Mouse (Mus musculus): ENCODE measurements at regions not wholly inside any gene's neighbourhood (a gene's known extent, or its start where the extent isn't known, plus 50 kb on each side); places are given as distances from the start of the nearest gene placed in this dataset.

DNA sequence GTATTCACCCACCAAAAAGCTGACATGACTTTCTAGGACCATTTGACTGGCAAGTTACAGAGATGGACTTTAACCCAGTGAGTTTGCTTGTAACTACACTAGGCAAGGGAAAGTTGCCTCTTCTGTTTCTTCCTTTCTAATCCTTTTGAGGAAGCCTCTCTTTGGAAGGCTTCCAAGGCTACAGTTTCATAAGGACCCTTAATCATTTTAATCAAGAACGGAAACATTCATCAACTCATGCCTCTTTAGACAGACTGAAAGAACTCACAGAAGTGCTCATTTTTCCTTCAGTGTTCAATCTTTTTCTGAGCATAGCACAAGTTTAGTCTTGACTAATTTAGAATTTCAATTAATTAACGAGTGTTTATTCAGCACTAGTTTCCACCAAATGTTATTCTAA lies 84.2 kb downstream of the Ddx1 start:
- no peak for DNase-seq

- no peak for DNase-seq
Measured at GRCm38 (mm10) chr12:13161051-13161450, 88.0 kb downstream of the Ddx1 start.

DNA sequence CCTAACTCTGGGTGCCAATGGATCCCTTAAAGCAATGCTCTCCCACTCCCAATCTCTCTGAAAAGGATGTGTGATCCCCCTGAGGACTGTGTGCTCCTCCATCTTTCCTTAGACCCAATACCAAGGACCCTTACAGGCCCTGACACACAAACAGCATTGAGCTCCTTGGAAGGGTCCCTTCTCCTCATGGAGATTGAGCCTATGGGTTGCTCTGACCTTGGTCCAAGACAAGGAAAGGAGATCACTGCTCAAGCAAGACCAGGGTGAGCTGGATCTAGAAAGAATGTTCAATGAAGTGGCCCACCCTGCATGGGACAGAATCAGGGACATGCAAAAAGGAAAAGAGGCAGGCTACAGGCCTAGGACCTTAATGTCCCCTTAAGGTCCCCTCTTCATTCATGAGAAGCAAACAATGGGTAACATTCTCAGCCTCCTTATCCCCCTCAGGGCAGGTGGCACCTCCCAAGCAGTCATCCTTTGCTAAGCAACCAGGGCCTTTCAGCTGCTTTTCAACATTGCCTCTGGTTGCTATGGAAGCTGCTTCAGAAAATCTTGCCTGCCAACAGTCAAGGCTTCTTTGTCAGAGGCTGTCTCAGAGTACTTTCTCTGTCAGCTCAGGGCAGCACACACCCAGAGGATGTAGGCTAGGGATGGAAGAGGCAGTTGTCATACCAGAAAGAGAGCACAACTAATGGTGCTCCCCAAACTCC lies 89.5 kb downstream of the Ddx1 start:
- DNase-seq, result no peak

- DNase-seq, result no peak
Measured at GRCm38 (mm10) chr12:13157666-13158381, 91.2 kb downstream of the Ddx1 start.

GRCm38 (mm10) chr12:13157089-13157488 lies 91.9 kb downstream of the Ddx1 start:
- DNase-seq, result no peak

DNA sequence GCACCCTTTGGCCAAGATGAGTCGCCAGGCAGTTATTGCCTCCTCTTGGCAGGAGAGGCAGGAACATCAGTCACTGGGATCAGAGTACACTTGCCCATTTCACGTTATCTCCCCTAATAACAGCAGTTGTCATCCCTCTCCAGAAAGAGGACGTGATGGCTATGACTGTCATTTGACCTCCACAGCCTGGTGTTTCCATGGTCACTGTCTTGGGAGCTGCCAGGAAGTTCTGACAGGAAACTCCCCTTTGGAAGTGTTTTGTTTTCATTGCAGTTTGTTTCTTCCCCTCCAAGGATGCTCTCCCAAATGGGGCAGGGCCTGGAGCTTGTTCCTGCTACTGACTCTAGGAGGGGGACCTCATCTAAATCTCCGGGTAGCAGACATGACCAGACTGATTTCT lies 98.3 kb downstream of the Ddx1 start:
- DNase-seq, result no peak

GRCm38 (mm10) chr12:13147251-13147650 lies 101.8 kb downstream of the Ddx1 start:
- no peak for DNase-seq

DNA sequence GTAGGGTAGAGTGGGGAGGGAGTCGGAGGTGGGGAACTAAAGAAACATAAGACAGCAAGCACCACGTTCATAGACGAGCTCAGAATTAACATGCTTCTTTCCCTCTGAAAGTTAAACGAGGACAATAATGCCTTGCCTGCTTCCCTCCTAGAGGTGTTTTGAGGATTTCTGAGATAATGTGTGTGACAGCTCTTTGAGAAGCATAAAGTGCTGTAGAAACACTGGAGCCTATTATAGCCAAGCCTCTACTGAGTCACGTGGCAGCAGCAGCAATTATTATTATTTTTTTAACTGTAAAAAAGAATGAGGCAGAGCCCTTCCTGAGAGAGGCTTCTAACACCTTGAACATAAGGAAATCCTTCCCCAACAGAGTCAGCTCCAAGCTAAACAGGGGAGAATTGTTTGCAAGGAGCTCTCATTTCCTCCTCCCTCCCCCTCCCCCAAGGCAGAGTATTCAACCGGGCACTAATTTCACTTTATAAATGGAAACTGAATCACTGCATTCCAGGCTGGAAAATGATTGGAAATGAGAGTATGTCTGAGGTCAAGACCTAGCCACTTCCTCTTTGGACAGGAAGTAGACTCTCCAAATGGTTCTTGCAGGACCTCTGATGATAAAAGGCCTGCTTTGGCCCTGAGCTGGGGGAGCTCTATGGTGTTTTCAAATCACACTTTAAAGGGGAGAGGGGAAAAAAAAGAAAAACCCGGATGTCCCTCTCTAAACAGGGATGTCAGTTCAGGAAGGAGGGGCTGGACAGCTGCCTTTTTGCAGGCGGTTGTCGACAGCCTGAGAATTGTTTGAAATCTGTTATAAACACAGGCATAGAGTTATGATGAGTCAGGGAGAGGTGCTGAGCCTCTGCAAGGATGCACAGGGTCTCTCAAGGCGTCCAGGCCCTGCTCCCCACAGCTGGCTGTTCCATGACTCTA lies 103.6 kb downstream of the Ddx1 start:
- DNase-seq, result no peak

- DNase-seq, result no peak
Measured at GRCm38 (mm10) chr12:13144739-13145138, 104.3 kb downstream of the Ddx1 start.

- no peak for DNase-seq
Measured at GRCm38 (mm10) chr12:13140636-13141035, 108.4 kb downstream of the Ddx1 start.

- DNase-seq, result no peak
Measured at GRCm38 (mm10) chr12:13139189-13139588, 109.8 kb downstream of the Ddx1 start.

GRCm38 (mm10) chr12:13134168-13134567 lies 114.8 kb downstream of the Ddx1 start:
- no peak for DNase-seq

DNA sequence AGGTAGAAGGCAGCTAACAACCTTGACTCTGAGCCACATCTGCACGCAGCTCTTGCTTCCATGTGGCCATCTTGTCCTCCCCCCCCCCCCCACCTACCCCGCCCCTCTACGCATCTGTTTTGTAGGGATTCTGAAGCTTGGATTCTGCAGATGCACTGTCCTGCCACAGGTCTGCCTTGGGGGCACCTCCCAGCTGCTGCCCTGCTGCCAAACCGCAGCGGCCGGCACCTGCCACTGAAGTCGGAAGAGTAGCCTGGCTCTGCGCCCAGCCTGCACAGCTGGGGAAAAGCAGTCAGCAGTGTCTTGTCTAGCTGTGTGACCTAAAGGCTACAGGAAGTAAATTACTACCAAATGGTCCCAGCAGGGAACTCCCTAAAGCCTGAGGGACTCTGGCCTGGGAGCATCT lies 119.3 kb downstream of the Ddx1 start:
- DNase-seq, result no peak

DNA sequence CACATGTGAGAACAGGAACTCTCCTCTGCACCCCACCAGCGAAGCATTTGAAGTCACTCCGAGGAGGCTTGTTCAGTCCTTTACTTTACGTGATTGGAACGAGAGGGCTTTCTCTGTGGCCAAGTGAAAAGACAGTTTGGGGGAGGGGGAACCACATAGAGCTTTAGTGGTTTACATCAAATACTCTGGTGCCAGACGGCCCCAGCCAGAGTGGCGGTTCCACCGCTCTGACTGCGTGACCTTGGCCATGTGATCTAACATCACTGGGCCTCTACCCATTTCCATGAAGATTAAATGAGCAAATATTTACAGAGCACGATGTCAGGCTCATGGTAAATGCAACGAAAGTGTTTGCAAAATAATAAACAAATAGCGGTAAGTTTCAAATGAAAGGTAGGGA lies 121.6 kb downstream of the Ddx1 start:
- no peak for DNase-seq

GRCm38 (mm10) chr12:13125054-13125453 lies 124.0 kb downstream of the Ddx1 start:
- DNase-seq, result no peak

- no peak for DNase-seq
Measured at GRCm38 (mm10) chr12:13122282-13122681, 126.7 kb downstream of the Ddx1 start.

DNA sequence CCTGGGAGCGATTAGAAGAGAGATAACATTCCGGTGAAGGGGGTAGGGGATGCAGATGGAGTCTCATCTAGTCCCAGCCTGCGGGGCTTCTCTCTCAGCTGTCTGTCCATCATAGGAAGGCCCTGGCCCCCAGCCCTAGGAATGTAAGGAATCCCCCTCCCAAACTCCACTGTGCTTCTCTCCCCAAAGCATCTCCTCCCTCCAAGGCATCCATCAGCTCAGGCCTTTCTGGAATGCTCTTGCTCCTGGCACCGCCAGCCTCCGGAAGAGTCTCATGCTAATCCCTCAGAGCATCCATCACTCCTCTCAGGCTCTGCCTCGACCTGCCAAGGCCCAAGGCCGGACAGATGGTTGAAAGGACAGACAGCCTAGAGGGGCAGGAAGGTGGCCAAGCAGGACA lies 128.4 kb downstream of the Ddx1 start:
- DNase-seq, result no peak

- no peak for DNase-seq
Measured at GRCm38 (mm10) chr12:13119653-13120052, 129.4 kb downstream of the Ddx1 start.

GRCm38 (mm10) chr12:13118026-13118425 lies 131.0 kb downstream of the Ddx1 start:
- DNase-seq, result no peak

- DNase-seq, result no peak
Measured at GRCm38 (mm10) chr12:13114341-13114740, 134.7 kb downstream of the Ddx1 start.

- DNase-seq, result no peak
Measured at GRCm38 (mm10) chr12:13106931-13107330, 142.1 kb downstream of the Ddx1 start.

- no peak for DNase-seq
Measured at GRCm38 (mm10) chr12:13100505-13101354, 148.3 kb downstream of the Ddx1 start.
